Mouse (Mus musculus): ENCODE measurements around the gene Fam126b.

DNA sequence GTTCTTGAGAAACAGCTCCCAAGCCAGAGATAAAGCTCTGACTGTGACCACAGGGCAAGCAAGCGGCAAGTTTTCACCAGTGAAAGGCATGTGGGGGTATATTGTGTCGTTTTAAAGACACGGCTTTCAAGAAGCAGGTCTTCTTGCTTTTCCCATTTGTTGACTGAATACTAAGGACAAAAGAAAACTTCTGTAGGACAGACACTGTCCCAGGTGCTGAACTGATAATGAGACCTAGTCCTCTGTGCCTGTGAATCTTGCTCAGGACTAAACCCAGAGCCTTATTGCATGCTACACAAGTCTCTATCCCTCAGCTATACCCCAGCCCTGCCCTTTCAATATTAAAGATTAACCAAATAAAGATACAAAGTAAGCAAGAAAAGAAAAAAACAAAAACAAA, 30.1 kb upstream of the Fam126b start:
- no peak for TF ChIP-seq CTCF (IDR thresholded peaks at IDR 0.05; ENCODE audit: low read depth)
- no peak for TF ChIP-seq EP300 (IDR thresholded peaks at IDR 0.05; ENCODE audit: low read depth)
